Mouse (Mus musculus): ENCODE data around the gene Zfp955a. TPM values are rescaled to one million over a fixed set of nuclear protein-coding genes. Genes with fewer than 3 reads are reported as not detected.
"Not testable (repeated sequence)": the region's sequence is repeated elsewhere in the genome, so short reads cannot be mapped to it uniquely, and the experiment has no call there.

The Zfp955a gene
- total RNA-seq (2021) = 10 to 100 TPM; 14.0 to 14.5 TPM

DNA sequence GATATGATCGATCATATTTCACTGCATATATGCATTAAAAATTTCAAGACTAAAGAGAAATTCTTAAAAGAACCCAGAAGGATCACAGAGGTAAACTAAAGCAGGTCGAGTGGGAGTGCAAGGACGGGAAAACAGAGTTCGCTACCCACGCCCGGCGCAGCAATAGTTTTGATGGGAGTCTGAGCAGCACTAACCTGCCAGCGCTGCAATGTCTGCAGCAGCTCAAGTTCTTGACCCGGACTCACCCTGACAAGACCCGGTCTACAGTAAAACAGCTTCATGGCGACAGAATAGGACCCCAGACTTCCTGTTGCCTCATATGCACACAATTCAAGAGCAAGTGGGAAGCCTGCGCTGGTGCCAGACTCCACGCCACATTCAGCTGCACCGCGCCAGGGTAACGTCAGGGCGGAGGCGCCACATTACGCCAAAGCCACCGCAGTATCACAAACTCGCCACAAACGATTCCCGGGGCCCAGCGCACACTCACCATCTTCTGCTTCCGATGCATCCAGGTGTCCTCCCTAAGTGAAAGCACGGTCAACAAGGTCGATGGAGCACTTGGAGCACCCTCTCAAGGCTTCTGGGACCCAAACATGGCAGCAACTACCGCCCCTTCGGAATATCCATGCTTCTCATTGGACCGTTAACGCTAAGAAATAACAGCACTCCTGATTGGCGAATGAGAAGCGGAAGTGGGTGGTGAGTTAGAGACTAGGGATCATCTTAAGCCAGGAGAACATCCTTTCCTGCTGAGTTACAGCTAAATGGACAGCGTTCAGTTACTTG lies at the start of gene Zfp955a:
Zfp955a (minus strand) TSS at position 616 of the 789 bp plus-strand sequence.
- DNase-seq (ENCODE audit: extremely low spot score in 1 of 2, low spot score in 2 of 2); intact Hi-C loops (cut with DNase I): not testable (repeated sequence)

DNA sequence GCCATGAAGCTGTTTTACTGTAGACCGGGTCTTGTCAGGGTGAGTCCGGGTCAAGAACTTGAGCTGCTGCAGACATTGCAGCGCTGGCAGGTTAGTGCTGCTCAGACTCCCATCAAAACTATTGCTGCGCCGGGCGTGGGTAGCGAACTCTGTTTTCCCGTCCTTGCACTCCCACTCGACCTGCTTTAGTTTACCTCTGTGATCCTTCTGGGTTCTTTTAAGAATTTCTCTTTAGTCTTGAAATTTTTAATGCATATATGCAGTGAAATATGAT lies 34.9 kb upstream of the Zfp955a start:
- DNase-seq (ENCODE audit: extremely low spot score in 1 of 2, low spot score in 2 of 2); intact Hi-C loops (cut with DNase I): not testable (repeated sequence)

- intact Hi-C loops (cut with DNase I) = not testable (repeated sequence)
Measured at GRCm38 (mm10) chr17:33289039-33289875, 34.3 kb upstream of the Zfp955a start, which contains the start of gene Zfp955b. TSS of gene Zfp955b (plus strand) at chr17:33289544.

DNA sequence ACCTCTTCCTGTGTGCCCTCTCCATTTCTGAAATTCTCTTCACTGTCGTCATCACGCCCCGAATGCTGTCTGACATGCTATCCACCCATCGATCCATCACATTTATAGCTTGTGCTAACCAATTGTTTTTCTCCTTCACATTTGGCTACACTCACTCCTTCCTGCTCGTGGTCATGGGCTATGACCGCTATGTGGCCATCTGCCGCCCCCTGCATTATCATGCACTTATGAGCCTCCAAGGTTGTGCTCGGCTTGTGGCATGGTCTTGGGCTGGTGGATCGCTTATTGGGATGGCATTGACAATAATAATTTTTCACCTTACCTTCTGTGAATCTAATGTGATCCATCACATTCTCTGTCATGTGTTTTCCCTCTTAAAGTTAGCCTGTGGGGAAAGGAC lies 14.0 kb upstream of the Zfp955a start:
- DNase-seq (ENCODE audit: extremely low spot score in 1 of 2, low spot score in 2 of 2) = no peak
- intact Hi-C loops (cut with DNase I) = no loop called here

More at GRCm38 (mm10) chr17:33289039-33289875, 34.3 kb upstream of the Zfp955a start, which contains the start of gene Zfp955b:
- DNase-seq (ENCODE audit: extremely low spot score in 1 of 2, low spot score in 2 of 2) = not testable (repeated sequence)

DNA sequence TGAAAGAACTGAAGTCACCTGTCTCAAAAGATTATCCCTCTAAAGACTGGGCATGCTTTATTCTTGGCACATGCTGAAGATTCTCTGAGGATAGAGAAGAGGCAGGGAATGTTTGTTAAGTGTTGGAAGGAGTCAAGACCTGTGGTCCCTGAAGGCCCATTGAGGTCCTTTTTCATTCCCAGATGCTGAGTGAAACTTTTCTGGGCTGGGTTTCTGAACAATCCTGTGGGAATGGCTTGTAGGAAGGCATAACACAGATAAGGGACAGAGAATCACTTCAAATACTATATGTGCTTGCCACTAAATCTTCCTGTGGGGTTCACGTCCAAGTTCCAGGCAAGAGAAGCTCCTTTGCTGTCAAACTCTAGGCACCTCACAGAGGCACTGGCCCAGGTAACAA lies 9.4 kb upstream of the Zfp955a start, which contains the start of gene Olfr63:
Olfr63 (plus strand) TSS at position 301 of the 400 bp plus-strand sequence.
- intact Hi-C loops (cut with DNase I) = no loop called here
- no peak for DNase-seq (ENCODE audit: extremely low spot score in 1 of 2, low spot score in 2 of 2)

DNA sequence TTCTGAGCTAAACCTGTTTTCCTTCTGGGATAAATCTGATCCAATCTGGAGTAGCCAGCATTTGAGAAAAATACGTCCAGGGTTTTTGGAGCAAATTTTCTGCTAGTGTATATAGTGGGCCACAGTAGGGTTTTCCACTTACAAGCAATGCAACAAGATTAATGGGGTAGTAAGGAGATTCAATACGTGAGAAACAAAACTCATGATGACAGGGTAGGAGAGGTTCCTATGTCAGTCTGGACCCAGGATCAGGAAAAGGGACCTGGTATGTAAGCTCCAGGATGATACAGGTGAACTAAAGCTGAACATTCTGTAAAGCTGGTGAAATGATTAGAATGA lies 343 bp upstream of the Zfp955a start:
- DNase-seq (ENCODE audit: extremely low spot score in 1 of 2, low spot score in 2 of 2); intact Hi-C loops (cut with DNase I): not testable (repeated sequence)

DNA sequence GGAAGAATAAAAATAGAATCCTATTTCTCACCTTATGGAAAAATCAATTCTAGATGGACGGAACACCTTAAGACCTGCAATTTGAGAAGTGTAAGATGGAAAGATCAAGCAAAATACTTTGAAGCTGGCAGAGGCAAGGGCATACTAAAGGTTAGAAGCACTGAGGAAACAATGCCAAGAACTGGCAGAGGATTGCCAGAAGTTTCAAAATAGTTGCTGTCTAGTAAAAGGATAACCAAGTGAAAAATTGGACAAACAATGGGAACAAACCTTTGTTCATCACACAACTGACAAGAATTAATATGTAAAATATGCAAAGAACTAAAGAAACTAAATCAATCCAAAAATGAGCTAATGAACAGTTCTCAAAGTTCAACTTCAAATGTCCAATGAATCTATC lies 18.3 kb downstream of the Zfp955a start:
- intact Hi-C loops (cut with DNase I); DNase-seq (ENCODE audit: extremely low spot score in 1 of 2, low spot score in 2 of 2): not testable (repeated sequence)

DNA sequence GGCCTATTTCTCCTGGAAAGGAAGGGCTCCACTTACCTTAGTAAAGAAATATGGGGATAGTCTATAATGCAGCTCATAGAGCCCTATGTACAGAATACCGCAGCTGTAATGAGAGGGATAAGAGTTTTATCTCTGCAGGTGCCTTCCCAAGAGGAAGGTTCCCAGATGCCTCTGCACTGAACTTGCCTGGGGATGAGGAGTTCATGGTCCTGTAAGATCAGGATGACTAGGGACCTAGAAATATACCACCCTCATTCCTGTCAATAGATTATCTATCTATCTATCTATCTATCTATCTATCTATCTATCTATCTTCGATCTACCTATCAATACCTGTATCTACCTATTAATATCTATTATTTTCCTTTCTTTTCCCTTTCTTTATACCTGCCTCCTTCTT lies 33.4 kb downstream of the Zfp955a start, which contains the start of gene Olfr1564:
Olfr1564 (minus strand) TSS at position 101 of the 400 bp plus-strand sequence.
- DNase-seq (ENCODE audit: extremely low spot score in 1 of 2, low spot score in 2 of 2) = no peak
- intact Hi-C loops (cut with DNase I) = no loop called here

DNA sequence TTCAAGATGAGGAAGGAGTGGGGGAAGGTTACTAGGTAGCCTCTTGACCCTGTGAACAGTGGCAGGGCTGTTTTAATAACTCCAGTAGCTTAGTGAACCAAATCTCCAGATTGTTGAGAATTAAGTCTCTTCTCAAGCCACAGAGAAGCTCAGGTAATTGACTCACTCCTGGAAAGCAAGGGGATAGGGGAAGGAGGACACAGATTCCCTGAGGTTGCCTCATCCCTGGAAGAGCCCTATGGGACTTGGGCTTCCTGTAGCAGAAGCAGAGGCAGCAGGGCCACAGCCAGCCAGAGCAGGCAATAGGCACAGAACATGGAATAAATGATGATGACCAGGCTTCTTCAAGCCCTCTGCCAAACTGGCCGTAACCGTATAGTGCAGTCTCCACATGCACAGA lies 63.9 kb downstream of the Zfp955a start, which contains the start of gene Olfr239:
Olfr239 (plus strand) TSS at position 301 of the 400 bp plus-strand sequence.
- DNase-seq (ENCODE audit: extremely low spot score in 1 of 2, low spot score in 2 of 2); intact Hi-C loops (cut with DNase I): not testable (repeated sequence)

Other genes with a start within 250 kb of the Zfp955a start
- gene Zfp763, start 221.7 kb downstream of the Zfp955a start, total RNA-seq (2021) = 10 to 100 TPM; 22.1 to 26.9 TPM
- gene 4921501E09Rik, start 187.1 kb downstream of the Zfp955a start, total RNA-seq (2021) = not detected
- gene Zfp563, start 165.8 kb downstream of the Zfp955a start, total RNA-seq (2021) = 10 to 100 TPM; 17.8 to 18.8 TPM
- gene Morc2b, start 115.5 kb downstream of the Zfp955a start, total RNA-seq (2021) = under 1 TPM; 0.62 to 0.97 TPM
- gene Olfr55, start 86.7 kb downstream of the Zfp955a start, total RNA-seq (2021) = not detected
- gene Olfr239, start 63.8 kb downstream of the Zfp955a start, total RNA-seq (2021) = not detected
- under 1 TPM; 0.55 to 0.60 TPM for gene Olfr1564, start 33.5 kb downstream of the Zfp955a start, total RNA-seq (2021)
- gene Olfr63, start 9.5 kb upstream of the Zfp955a start, total RNA-seq (2021) = not detected
- 10 to 100 TPM; 24.1 to 24.9 TPM for gene Zfp955b, start 34.4 kb upstream of the Zfp955a start, total RNA-seq (2021)
- gene Zfp81, start 103.7 kb upstream of the Zfp955a start, total RNA-seq (2021) = 10 to 100 TPM; 25.1 to 25.3 TPM
- 10 to 100 TPM in 1 of 2 experiments, 1 to 10 TPM in 1; 7.3 to 11.0 TPM for gene Zfp101, start 139.5 kb upstream of the Zfp955a start, total RNA-seq (2021)
- not detected for gene Actl9, start 177.8 kb upstream of the Zfp955a start, total RNA-seq (2021)

All from left cerebral cortex, postnatal 10 days (tissue).